Mouse (Mus musculus): ENCODE data around the gene Spaca4. TPM values are rescaled to one million over a fixed set of nuclear protein-coding genes. Genes with fewer than 3 reads are reported as not detected.

The Spaca4 gene
- polyA plus RNA-seq, 1 experiment from 2014 or later = not detected

DNA sequence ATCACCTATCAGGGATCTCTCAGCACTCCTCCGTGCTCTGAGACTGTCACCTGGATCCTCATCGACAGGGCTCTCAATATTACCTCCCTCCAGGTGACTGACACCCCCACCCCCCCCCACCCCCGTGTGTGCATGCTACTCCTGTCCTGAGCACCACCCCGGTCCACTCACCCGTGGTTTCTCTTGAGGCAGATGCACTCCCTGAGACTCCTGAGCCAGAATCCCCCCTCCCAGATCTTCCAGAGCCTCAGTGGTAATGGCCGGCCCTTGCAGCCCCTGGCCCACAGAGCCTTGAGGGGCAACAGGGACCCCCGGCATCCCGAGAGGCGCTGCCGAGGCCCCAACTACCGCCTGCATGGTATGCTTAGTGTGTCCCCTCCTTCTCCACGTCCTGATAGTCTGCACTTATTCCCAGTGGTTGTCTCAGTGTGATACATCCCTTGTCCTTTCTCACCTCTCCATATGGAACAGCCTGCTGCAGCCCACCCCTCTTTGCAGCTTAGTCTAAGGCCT lies 22.0 kb downstream of the Spaca4 start:
- no peak for ATAC-seq (ENCODE audit: insufficient number of reproducible peaks, low FRiP score, low TSS enrichment, low read depth)
- peaks cover 21% of the 10 kb centered on the region for H3K27me3 ChIP-seq
- H3K9me3 ChIP-seq = no peaks in the 10 kb centered on the region
- peak overlapping the region; percentile 85 for H3K27ac ChIP-seq
- peaks cover 66% of the 10 kb centered on the region for H3K4me1 ChIP-seq
- WGBS = 38% methylated on average over 12 of the region's 12 CpGs
- no peaks in the 10 kb centered on the region for H3K36me3 ChIP-seq
- H3K4me2 ChIP-seq = peak overlapping the region; percentile 98
- peak overlapping the region; percentile 63 for H3K4me3 ChIP-seq
- H3K9ac ChIP-seq = no peak overlapping the region

GRCm38 (mm10) chr7:45702809-45703520 lies 22.6 kb downstream of the Spaca4 start:
- H3K4me1 ChIP-seq = peaks cover 60% of the 10 kb centered on the region
- H3K36me3 ChIP-seq = no peaks in the 10 kb centered on the region
- H3K9me3 ChIP-seq = no peaks in the 10 kb centered on the region
- H3K27ac ChIP-seq = no peak overlapping the region
- H3K27me3 ChIP-seq = peaks cover 24% of the 10 kb centered on the region
- WGBS = 89% methylated on average over 17 of the region's 17 CpGs
- no peak overlapping the region for H3K4me3 ChIP-seq
- ATAC-seq (ENCODE audit: insufficient number of reproducible peaks, low FRiP score, low TSS enrichment, low read depth) = no peak
- H3K9ac ChIP-seq = no peak overlapping the region
- no peak overlapping the region for H3K4me2 ChIP-seq

- Histone ChIP-seq H3K27me3 (peaks cover 24% of the 10 kb centered on the region), H3K4me1 (peaks cover 53% of the 10 kb centered on the region), H3K36me3 (no peaks in the 10 kb centered on the region), H3K9me3 (no peaks in the 10 kb centered on the region), H3K27ac (no peak overlapping the region), H3K4me3 (no peak overlapping the region), H3K9ac (no peak overlapping the region), H3K4me2 (no peak overlapping the region)
- WGBS = 87% methylated on average over 11 of the region's 11 CpGs
- ATAC-seq (ENCODE audit: insufficient number of reproducible peaks, low FRiP score, low TSS enrichment, low read depth) = no peak
Observed at GRCm38 (mm10) chr7:45702316-45702715, 23.3 kb downstream of the Spaca4 start.

DNA sequence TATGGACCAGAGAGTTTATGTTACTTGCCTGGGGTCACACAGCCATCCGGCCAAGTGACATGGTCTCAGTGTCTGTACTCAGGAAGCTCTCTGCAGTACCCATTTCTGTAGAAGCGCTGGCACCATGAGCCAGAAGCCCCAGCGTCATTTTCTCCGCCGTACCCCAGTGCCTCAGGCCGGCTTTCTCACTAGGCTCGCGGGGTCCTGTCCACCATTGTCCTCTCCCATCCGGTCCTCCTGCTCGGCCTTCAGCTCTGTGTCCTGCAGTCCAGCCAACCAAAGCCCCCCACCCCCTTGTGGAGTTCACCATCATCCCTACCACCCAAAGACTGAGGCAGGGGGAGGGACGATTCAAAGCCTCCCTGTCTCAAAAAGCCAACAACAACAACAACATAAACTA lies 24.0 kb downstream of the Spaca4 start:
- Histone ChIP-seq H3K27ac (no peak overlapping the region), H3K9me3 (no peaks in the 10 kb centered on the region), H3K4me2 (peak overlapping the region; percentile 92; the same call in 1 of the 2 replicates), H3K9ac (no peak overlapping the region), H3K27me3 (peaks cover 24% of the 10 kb centered on the region), H3K4me3 (0 out of 2 replicates have a peak overlapping the region, but pooled peaks have one; percentile 47), H3K36me3 (no peaks in the 10 kb centered on the region), H3K4me1 (peaks cover 46% of the 10 kb centered on the region)
- WGBS = 87% methylated on average over 11 of the region's 11 CpGs
- ATAC-seq (ENCODE audit: insufficient number of reproducible peaks, low FRiP score, low TSS enrichment, low read depth) = no peak

DNA sequence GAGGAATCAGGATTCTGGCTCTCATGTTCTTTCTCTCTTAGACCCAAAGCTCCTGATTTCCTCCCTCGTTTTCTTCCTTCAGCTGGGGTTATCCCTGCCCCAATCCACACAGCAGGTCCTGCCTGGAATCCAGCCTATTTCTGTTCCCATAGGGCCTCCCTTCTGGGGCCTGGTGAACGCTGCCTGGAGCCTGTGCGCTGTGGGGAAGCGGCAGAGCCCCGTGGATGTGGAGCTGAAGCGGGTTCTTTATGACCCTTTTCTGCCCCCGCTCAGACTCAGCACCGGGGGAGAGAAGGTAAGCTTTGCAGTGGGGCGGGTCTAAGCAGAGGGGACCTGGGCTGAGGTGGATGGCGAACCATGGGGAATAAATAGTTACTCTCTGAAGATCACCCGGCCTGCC lies 24.5 kb downstream of the Spaca4 start:
- ATAC-seq (ENCODE audit: insufficient number of reproducible peaks, low FRiP score, low TSS enrichment, low read depth) = no peak
- Histone ChIP-seq H3K4me3 (peak overlapping the region; percentile 47), H3K4me2 (peak overlapping the region; percentile 92), H3K9ac (peak overlapping the region; percentile 14; the same call in 1 of the 2 replicates), H3K27me3 (peaks cover 24% of the 10 kb centered on the region), H3K27ac (peak overlapping the region; percentile 70), H3K36me3 (no peaks in the 10 kb centered on the region), H3K4me1 (peaks cover 41% of the 10 kb centered on the region), H3K9me3 (no peaks in the 10 kb centered on the region)
- WGBS = 24% methylated on average over 11 of the region's 11 CpGs

DNA sequence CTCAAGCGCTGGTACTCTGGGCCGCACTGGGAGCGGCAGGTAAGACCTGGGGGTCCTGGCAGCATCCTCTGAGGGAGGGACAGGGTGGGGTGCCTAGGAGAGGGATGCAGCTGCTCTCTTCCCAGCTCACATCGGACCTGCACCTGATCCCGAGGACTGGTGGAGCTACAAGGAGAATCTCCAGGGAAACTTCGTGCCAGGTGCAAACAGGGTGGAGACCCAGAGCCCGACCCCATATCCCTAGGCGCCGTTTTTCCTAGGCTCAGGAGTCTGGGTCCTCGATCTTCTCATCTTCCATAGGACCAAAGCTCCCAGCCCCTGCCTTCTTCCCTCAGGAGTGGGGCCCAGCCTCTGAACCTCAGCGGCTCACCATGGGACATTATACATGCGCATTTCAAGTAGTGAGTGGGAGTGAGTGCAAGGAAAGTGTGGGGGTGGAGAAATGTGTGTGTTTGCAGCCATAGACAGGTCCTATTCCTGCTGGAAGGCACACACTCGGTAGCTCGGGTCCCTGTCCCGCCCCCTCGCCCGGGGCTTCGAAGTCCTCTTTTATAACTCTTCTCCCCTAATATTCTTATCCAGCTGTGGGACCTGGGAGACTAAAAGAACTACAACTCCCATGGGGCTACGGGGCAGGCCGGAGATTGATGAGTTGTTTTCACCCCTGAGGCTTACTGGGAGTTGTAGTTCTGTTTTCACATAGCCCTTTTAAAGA lies 25.2 kb downstream of the Spaca4 start:
- H3K4me1 ChIP-seq = peaks cover 35% of the 10 kb centered on the region
- WGBS = 1% methylated on average over 20 of the region's 20 CpGs
- H3K4me2 ChIP-seq = peak overlapping the region; percentile 92
- peaks cover 24% of the 10 kb centered on the region for H3K27me3 ChIP-seq
- no peaks in the 10 kb centered on the region for H3K36me3 ChIP-seq
- peak overlapping the region; percentile 47 for H3K4me3 ChIP-seq
- H3K9me3 ChIP-seq = no peaks in the 10 kb centered on the region
- no peak for ATAC-seq (ENCODE audit: insufficient number of reproducible peaks, low FRiP score, low TSS enrichment, low read depth)
- H3K9ac ChIP-seq = peak overlapping the region; percentile 54
- no peak overlapping the region; the same call in 1 of the 2 replicates for H3K27ac ChIP-seq

DNA sequence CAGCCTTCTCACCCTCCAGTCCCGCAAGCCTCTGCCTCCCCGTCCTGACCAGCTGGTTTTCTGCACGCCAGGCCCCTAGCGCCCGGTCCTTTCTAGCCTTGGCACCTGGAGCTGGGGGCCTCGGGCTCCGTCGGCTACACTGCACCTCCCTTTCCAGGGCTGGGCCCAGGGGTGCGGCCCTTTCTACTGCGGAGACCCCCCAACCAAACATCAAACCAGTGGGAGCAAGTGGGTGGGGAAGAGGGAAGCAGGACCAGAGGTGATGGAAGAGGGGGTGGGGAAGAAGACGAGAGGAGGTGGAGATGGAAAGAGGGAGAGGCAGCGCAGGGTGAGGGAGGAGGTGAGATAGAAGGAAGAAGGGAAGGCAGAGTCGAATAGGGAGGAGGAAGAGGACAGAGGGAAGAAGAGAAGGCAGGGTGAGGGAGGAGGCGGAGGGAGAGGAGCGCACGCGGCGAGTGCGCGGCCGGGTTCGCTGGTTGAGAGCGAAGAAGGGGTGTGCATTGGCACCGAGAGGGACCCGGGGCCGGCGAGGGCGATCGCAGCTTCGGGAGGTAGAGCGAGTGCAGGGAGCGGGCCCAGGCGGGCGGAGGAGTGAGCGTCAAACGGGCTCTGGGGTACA lies 26.0 kb downstream of the Spaca4 start, which contains the start of gene Car11:
TSS of gene Car11 (plus strand) at position 321 of the 619 bp plus-strand sequence.
- 1% methylated on average over 36 of the region's 36 CpGs for WGBS
- H3K4me1 ChIP-seq = peaks cover 35% of the 10 kb centered on the region
- peak within 1 kb of the TSS; percentile 92 for H3K4me2 ChIP-seq
- H3K36me3 ChIP-seq = no peaks in the 10 kb centered on the region
- H3K9me3 ChIP-seq = no peaks in the 10 kb centered on the region
- H3K9ac ChIP-seq = peak within 1 kb of the TSS; percentile 54
- H3K27me3 ChIP-seq = peaks cover 24% of the 10 kb centered on the region
- H3K27ac ChIP-seq = no peak within 1 kb of the TSS
- peak within 1 kb of the TSS; percentile 47 for H3K4me3 ChIP-seq
- ATAC-seq (ENCODE audit: insufficient number of reproducible peaks, low FRiP score, low TSS enrichment, low read depth) = no peak

DNA sequence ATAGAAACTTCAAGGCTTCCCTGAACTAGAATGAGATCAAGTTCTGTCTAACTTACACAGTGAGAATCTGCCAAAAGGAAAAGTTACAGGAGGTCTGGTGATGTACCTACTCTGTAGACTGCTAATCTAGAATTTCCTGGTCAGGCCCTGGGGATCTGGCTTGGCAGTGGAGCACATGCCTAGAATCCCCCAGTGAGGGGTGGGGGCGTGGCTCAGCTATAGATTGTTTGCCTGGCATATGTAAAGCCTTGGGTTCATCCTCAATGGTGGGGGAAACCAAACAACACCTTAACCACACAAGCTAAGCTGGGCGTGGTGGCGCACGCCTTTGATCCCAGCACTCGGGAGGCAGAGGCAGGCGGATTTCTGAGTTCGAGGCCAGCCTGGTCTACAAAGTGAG lies 27.7 kb downstream of the Spaca4 start:
- H3K4me2 ChIP-seq = no peak overlapping the region
- no peaks in the 10 kb centered on the region for H3K9me3 ChIP-seq
- peaks cover 24% of the 10 kb centered on the region for H3K27me3 ChIP-seq
- no peak for ATAC-seq (ENCODE audit: insufficient number of reproducible peaks, low FRiP score, low TSS enrichment, low read depth)
- peaks cover 25% of the 10 kb centered on the region for H3K4me1 ChIP-seq
- H3K4me3 ChIP-seq = no peak overlapping the region
- WGBS = 70% methylated on average over 7 of the region's 7 CpGs
- no peak overlapping the region for H3K27ac ChIP-seq
- H3K36me3 ChIP-seq = no peaks in the 10 kb centered on the region
- no peak overlapping the region for H3K9ac ChIP-seq

DNA sequence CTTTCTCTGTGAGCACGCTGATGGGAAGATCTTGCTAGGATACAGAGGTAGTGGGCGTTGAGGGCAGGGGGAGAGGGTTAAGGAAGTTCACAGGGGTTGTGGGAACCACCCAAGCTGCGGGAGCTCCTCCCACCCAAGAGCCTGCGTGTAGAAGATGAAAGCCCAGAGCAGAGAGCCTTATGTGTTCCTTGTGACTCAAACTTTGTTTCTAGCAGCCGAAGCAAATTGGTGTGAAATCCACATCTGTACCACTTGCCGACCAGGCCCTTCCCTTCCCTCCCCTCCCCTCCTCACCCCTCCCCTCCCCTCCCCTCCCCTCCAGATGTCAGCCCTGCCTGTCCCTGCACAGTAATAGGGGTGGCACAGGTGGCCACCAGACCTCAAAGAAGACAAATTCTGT lies 30.5 kb downstream of the Spaca4 start:
- Histone ChIP-seq H3K4me3 (no peak overlapping the region), H3K9ac (no peak overlapping the region), H3K9me3 (no peaks in the 10 kb centered on the region), H3K4me2 (no peak overlapping the region), H3K36me3 (no peaks in the 10 kb centered on the region), H3K27me3 (peaks cover 18% of the 10 kb centered on the region), H3K27ac (peak overlapping the region; percentile 38; the same call in 1 of the 2 replicates), H3K4me1 (peaks cover 11% of the 10 kb centered on the region)
- ATAC-seq (ENCODE audit: insufficient number of reproducible peaks, low FRiP score, low TSS enrichment, low read depth) = no peak
- 6% methylated on average over 6 of the region's 6 CpGs for WGBS

DNA sequence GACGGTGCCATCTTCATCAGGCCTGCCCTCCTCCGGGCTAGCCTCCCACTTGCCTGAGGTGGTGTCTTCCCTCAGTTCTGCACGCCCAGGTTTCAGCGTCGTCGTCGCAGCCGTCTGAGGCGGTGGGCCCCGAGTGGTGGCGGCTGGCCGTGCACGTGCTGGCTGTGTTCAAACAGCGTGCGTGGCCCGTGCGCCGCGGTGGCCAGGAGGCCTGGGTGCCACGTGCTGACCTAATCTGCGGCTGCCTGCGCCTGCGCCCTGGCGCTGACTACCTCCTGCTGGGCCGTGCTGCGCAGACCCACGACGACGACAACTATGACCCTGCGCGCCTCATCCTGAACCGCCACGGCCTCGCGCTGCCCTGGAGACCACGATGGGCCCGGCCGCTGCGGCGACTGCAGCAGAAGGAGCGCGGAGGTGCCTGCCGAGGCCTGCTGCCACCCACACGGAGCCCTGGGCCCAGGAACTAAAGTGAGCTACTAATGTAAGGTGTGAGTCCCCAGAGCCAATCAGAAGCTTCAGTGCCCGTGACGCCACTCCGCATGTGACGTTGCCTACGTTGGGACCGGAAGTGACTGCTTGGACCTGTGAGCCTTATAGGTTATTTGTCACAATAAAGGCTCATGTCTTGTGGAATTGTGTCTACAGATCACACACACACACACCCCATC lies 31.6 kb downstream of the Spaca4 start, which contains the start of gene Sec1:
TSS of gene Sec1 (minus strand) at position 482 of the 671 bp plus-strand sequence.
- peaks cover 2% of the 10 kb centered on the region; the same call in 1 of the 2 replicates for H3K4me1 ChIP-seq
- no peaks in the 10 kb centered on the region for H3K36me3 ChIP-seq
- peaks cover 7% of the 10 kb centered on the region for H3K27me3 ChIP-seq
- H3K4me3 ChIP-seq = no peak within 1 kb of the TSS
- 91% methylated on average over 50 of the region's 50 CpGs for WGBS
- ATAC-seq (ENCODE audit: insufficient number of reproducible peaks, low FRiP score, low TSS enrichment, low read depth) = no peak; the same call in 1 of the 2 replicates
- no peaks in the 10 kb centered on the region for H3K9me3 ChIP-seq
- H3K4me2 ChIP-seq = no peak within 1 kb of the TSS
- no peak within 1 kb of the TSS for H3K9ac ChIP-seq
- H3K27ac ChIP-seq = peak within 1 kb of the TSS; percentile 38; the same call in 1 of the 2 replicates

- Histone ChIP-seq H3K27me3 (no peaks in the 10 kb centered on the region), H3K4me2 (no peak overlapping the region), H3K9ac (no peak overlapping the region), H3K9me3 (no peaks in the 10 kb centered on the region), H3K4me1 (peaks cover 2% of the 10 kb centered on the region; the same call in 1 of the 2 replicates), H3K36me3 (no peaks in the 10 kb centered on the region), H3K27ac (no peak overlapping the region), H3K4me3 (no peak overlapping the region)
- 81% methylated on average over 2 of the region's 2 CpGs for WGBS
- no peak for ATAC-seq (ENCODE audit: insufficient number of reproducible peaks, low FRiP score, low TSS enrichment, low read depth)
Observed at GRCm38 (mm10) chr7:45692364-45692763, 33.2 kb downstream of the Spaca4 start.
